Comparison of ENCODE assay signal across 11 mouse cellular contexts in the genomic region with DNA sequence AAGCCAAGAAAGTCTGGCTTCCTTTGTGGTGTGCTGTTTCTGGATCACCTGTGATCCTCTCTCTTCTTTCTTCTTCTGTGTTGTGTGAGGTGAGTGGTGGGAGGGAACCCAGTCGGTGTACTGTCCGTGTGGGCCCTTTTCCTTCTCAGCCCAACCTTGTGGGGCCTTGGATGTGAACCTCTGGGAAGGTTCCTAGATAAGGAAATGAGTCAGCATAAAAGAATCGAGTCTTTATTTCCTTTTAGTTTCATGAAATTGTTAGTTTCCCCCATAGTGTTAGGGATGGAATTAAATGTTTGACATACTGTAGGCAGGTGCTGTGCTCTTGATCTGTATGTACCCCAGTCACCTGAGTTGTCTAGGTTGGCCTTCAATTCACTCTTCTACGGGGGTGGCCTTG. TPM values are rescaled to one million over a fixed set of nuclear protein-coding genes. Genes with fewer than 3 reads are reported as not detected.
DNase-seq lines count a peak whose midpoint lies in the region; ATAC-seq and TF ChIP-seq lines count a peak whose summit lies in the region.
"Had no signal": no experiment of that assay in that cellular context is flagged by ENCODE, and none has a peak within 500 bp of the region (broad histone marks: within the 10 kb centered on the region; RNA-seq: fewer than 3 reads in every experiment).

No protein-coding gene starts in this region.

- DNase-seq in hindbrain, embryonic 10.5 days (ENCODE audit: low spot score) = no peak
- no peak for DNase-seq in hindbrain, postnatal 0 days (ENCODE audit: low spot score)
- no peak for DNase-seq in neural tube, embryonic 10.5 days (ENCODE audit: extremely low spot score, low spot score)
- no peak for DNase-seq in cerebellum, adult 18-20 months
- DNase-seq in right cerebral cortex, adult 18-20 months = no peak
- DNase-seq in layer of hippocampus, postnatal 36 days = no peak
- DNase-seq: adrenal gland, adult 8-10 months; cerebellum, adult 8-10 months; lung, postnatal 4 days had no signal

- no peaks in the 10 kb centered on the region for H3K9me3 ChIP-seq in hindbrain, embryonic 10.5 days
- no peaks in the 10 kb centered on the region for H3K9me3 ChIP-seq in hindbrain, postnatal 0 days (ENCODE audit: low read length)
- H3K9me3 ChIP-seq in neural tube, embryonic 13.5 days = no peaks in the 10 kb centered on the region
- H3K9me3 ChIP-seq in limb, embryonic 13.5 days = no peaks in the 10 kb centered on the region

- H3K4me2 ChIP-seq in hindbrain, postnatal 0 days (ENCODE audit: low read depth, low read length) = no peak overlapping the region
- H3K4me2 ChIP-seq in neural tube, embryonic 13.5 days = no peak overlapping the region
- H3K4me2 ChIP-seq in limb, embryonic 13.5 days (replicated peaks) = no peak overlapping the region

- no peak overlapping the region for H3K9ac ChIP-seq in hindbrain, postnatal 0 days (replicated peaks; ENCODE audit: low read length)
- H3K9ac ChIP-seq in neural tube, embryonic 13.5 days = no peak overlapping the region
- H3K9ac ChIP-seq in limb, embryonic 13.5 days = no peak overlapping the region

- 0 out of 2 replicates have a peak overlapping the region, but pooled peaks have one; percentile 53 for H3K27ac ChIP-seq in hindbrain, embryonic 10.5 days
- H3K27ac ChIP-seq in hindbrain, postnatal 0 days = no peak overlapping the region; the same call in 1 of the 2 replicates
- H3K27ac ChIP-seq in neural tube, embryonic 13.5 days (replicated peaks) = peak overlapping the region; percentile 57; the same call in 1 of the 2 replicates
- H3K27ac ChIP-seq in limb, embryonic 13.5 days = peak overlapping the region; percentile 44; the same call in 1 of the 2 replicates

- H3K4me1 ChIP-seq in hindbrain, embryonic 10.5 days (replicated peaks) = peaks cover 15% of the 10 kb centered on the region; the same call in 1 of the 2 replicates
- H3K4me1 ChIP-seq in hindbrain, postnatal 0 days (ENCODE audit: insufficient read depth, low read length) = no peaks in the 10 kb centered on the region
- H3K4me1 ChIP-seq in neural tube, embryonic 13.5 days (replicated peaks) = peaks cover 27% of the 10 kb centered on the region
- H3K4me1 ChIP-seq in limb, embryonic 13.5 days = peaks cover 35% of the 10 kb centered on the region

- peaks cover 23% of the 10 kb centered on the region for H3K36me3 ChIP-seq in hindbrain, embryonic 10.5 days
- H3K36me3 ChIP-seq in hindbrain, postnatal 0 days (ENCODE audit: insufficient read depth, low read length) = no peaks in the 10 kb centered on the region
- H3K36me3 ChIP-seq in neural tube, embryonic 13.5 days = peaks cover 17% of the 10 kb centered on the region; the same call in 1 of the 2 replicates
- peaks cover 6% of the 10 kb centered on the region; the same call in 1 of the 2 replicates for H3K36me3 ChIP-seq in limb, embryonic 13.5 days

- TF ChIP-seq CTCF in hindbrain, postnatal 0 days (IDR thresholded peaks at IDR 0.05; ENCODE audit: low read depth) = no peak

- no peak for ATAC-seq in hindbrain, postnatal 0 days
- ATAC-seq in neural tube, embryonic 13.5 days (ENCODE audit: low read depth) = no peak
- no peak for ATAC-seq in limb, embryonic 13.5 days (ENCODE audit: low FRiP score, low read depth)

- H3K27me3 ChIP-seq in hindbrain, embryonic 10.5 days (ENCODE audit: insufficient read depth, poor library complexity, severe bottlenecking) = no peaks in the 10 kb centered on the region
- no peaks in the 10 kb centered on the region for H3K27me3 ChIP-seq in hindbrain, postnatal 0 days (ENCODE audit: insufficient read depth, low read length)
- H3K27me3 ChIP-seq in neural tube, embryonic 13.5 days = no peaks in the 10 kb centered on the region
- no peaks in the 10 kb centered on the region for H3K27me3 ChIP-seq in limb, embryonic 13.5 days

- no peak overlapping the region for H3K4me3 ChIP-seq in hindbrain, embryonic 10.5 days
- H3K4me3 ChIP-seq in hindbrain, postnatal 0 days (ENCODE audit: low read length) = no peak overlapping the region
- H3K4me3 ChIP-seq in neural tube, embryonic 13.5 days = no peak overlapping the region
- H3K4me3 ChIP-seq in limb, embryonic 13.5 days = no peak overlapping the region

- WGBS in hindbrain, embryonic 10.5 days = 91% methylated on average over 4 of the region's 4 CpGs
- WGBS in hindbrain, postnatal 0 days = 85% methylated on average over 4 of the region's 4 CpGs
- WGBS in neural tube, embryonic 13.5 days = 82% methylated on average over 4 of the region's 4 CpGs
- 84% methylated on average over 4 of the region's 4 CpGs for WGBS in limb, embryonic 13.5 days

RNA-seq across cellular contexts. Expression of a gene that starts 52.9 kb away (rescaled TPM):
- polyA plus RNA-seq in hindbrain, embryonic 10.5 days (2016; fragmentation: Nextera tagmentation; extraction: Ambion mirVana) = 61.7 and 64.6 TPM in 2 replicates
- total RNA-seq in hindbrain, postnatal 0 days (2014; rRNA removed) = 36.2 and 41.9 TPM in 2 replicates
- 32.7 and 33.0 TPM in 2 replicates for polyA plus RNA-seq in hindbrain, postnatal 0 days (2015; fragmentation: Nextera tagmentation; extraction: Ambion mirVana)
- polyA plus RNA-seq in neural tube, embryonic 13.5 days (2015; fragmentation: Nextera tagmentation; extraction: Ambion mirVana) = 41.2 and 60.3 TPM in 2 replicates
- polyA plus RNA-seq in limb, embryonic 13.5 days (2015; fragmentation: Nextera tagmentation; extraction: Ambion mirVana) = 329 and 357 TPM in 2 replicates
- 10 to 100 TPM; 36.7 to 38.8 TPM for total RNA-seq in layer of hippocampus, postnatal 36 days (2021)
